Mouse (Mus musculus) MEL (cell line): Measurements from ENCODE around the gene Gm10271. TPM values are rescaled to one million over a fixed set of nuclear protein-coding genes. Genes with fewer than 3 reads are reported as not detected.

Experiments
- DNase-seq: peaks from one replicate; pipeline ENCODE4 v3.0.0; 2011; ENCODE audit warnings: low read depth, low spot score
- H3K27ac ChIP-seq: 2 replicates; pipeline ENCODE4 v1.5.1; 2012; ENCODE audit warnings: low read depth, mild to moderate bottlenecking, control low read depth, low read length, moderate library complexity; ENCODE audit not compliant: control insufficient read depth
- H3K27me3 ChIP-seq, 2 experiments: fragments of 150-350 bp in 1 of 2; sonication (generic) in 1 of 2; 2 replicates each; pipeline ENCODE4 v1.6.1; 2012; ENCODE audit warnings: low read length in 2 of 2, mild to moderate bottlenecking in 2 of 2, improper control_type of control experiment in 1 of 2, moderate library complexity in 1 of 2; ENCODE audit not compliant: insufficient read depth in 2 of 2, control insufficient read depth in 1 of 2
- H3K36me3 ChIP-seq, 2 experiments: 2 replicates each; pipeline ENCODE4 v1.6.1; 2012 to 2014; ENCODE audit warnings: low read length in 2 of 2, improper control_type of control experiment in 1 of 2, inconsistent platforms in 1 of 2, mild to moderate bottlenecking in 1 of 2; ENCODE audit not compliant: insufficient read depth in 2 of 2, control insufficient read depth in 1 of 2
- H3K4me1 ChIP-seq, 2 experiments: fragments of 150-350 bp in 1 of 2; sonication (generic) in 1 of 2; 2 replicates each; pipeline ENCODE4 v1.6.1; 2012; ENCODE audit warnings: low read length in 2 of 2, improper control_type of control experiment in 1 of 2, mild to moderate bottlenecking in 1 of 2; ENCODE audit not compliant: insufficient read depth in 2 of 2, control insufficient read depth in 1 of 2
- H3K4me3 ChIP-seq, 2 experiments: fragments of 150-350 bp in 1 of 2; sonication (generic) in 1 of 2; 2 replicates each; pipeline ENCODE4 v1.5.1; 2012; ENCODE audit warnings: low read depth in 2 of 2, low read length in 2 of 2, mild to moderate bottlenecking in 2 of 2, moderate library complexity in 2 of 2, control low read depth in 1 of 2, improper control_type of control experiment in 1 of 2; ENCODE audit not compliant: control insufficient read depth in 1 of 2, insufficient read depth in 1 of 2
- H3K79me2 ChIP-seq: 2 replicates; pipeline ENCODE4 v1.6.1; 2012; ENCODE audit warnings: mild to moderate bottlenecking, low read length, moderate library complexity; ENCODE audit not compliant: control insufficient read depth, poor library complexity, insufficient read depth
- H3K9ac ChIP-seq: 2 replicates; pipeline ENCODE4 v1.6.1; 2012; ENCODE audit warnings: low read depth, mild to moderate bottlenecking, control low read depth, low read length, moderate library complexity; ENCODE audit not compliant: control insufficient read depth, poor library complexity, severe bottlenecking
- H3K9me3 ChIP-seq: fragments of 150-350 bp; sonication (generic); replicated peaks from 2 replicates; pipeline ENCODE4 v1.6.1; 2012; ENCODE audit warnings: mild to moderate bottlenecking, low read length, improper control_type of control experiment, moderate library complexity; ENCODE audit not compliant: insufficient read depth
- CHD1 ChIP-seq: IDR thresholded peaks from 2 replicates; pipeline ENCODE4 v1.6.1; 2012; ENCODE audit warnings: low read depth, mild to moderate bottlenecking, inconsistent platforms, low read length, improper control_type of control experiment
- CTCF ChIP-seq, 3 experiments: IDR thresholded peaks in 2 of 3; conservative IDR thresholded peaks in 1 of 3; 2 replicates each; pipeline ENCODE4 v1.5.1; 2011 to 2012; ENCODE audit warnings: low read length in 3 of 3, low read depth in 2 of 3, mild to moderate bottlenecking in 2 of 3, improper control_type of control experiment in 1 of 3, inconsistent platforms in 1 of 3, mixed read lengths in 1 of 3, moderate library complexity in 1 of 3; ENCODE audit not compliant: control insufficient read depth in 1 of 3, insufficient read depth in 1 of 3, poor library complexity in 1 of 3, severe bottlenecking in 1 of 3
- ELF1 ChIP-seq: IDR thresholded peaks from 2 replicates; pipeline ENCODE4 v1.6.1; 2014; ENCODE audit warnings: low read depth, mild to moderate bottlenecking, inconsistent platforms, low read length, improper control_type of control experiment, moderate library complexity
- EP300 ChIP-seq, 2 experiments: IDR thresholded peaks; 2 replicates each; pipeline ENCODE4 v1.6.1; 2011; ENCODE audit warnings: improper control_type of control experiment in 2 of 2, low read length in 2 of 2, low read depth in 1 of 2, mild to moderate bottlenecking in 1 of 2
- GATA1 ChIP-seq: IDR thresholded peaks from 2 replicates; pipeline ENCODE4 v1.6.1; 2011; ENCODE audit warnings: low read depth, low read length, improper control_type of control experiment
- JUND ChIP-seq: IDR thresholded peaks from 2 replicates; pipeline ENCODE4 v1.6.1; 2011; ENCODE audit warnings: low read depth, mild to moderate bottlenecking, improper control_type of control experiment, low read length
- MAX ChIP-seq: IDR thresholded peaks from 2 replicates; pipeline ENCODE4 v1.6.1; 2011; ENCODE audit warnings: low read length, improper control_type of control experiment
- MAZ ChIP-seq: IDR thresholded peaks from 2 replicates; pipeline ENCODE4 v1.6.1; 2012; ENCODE audit warnings: low read depth, mild to moderate bottlenecking, inconsistent platforms, low read length, improper control_type of control experiment
- MXI1 ChIP-seq: IDR thresholded peaks from 2 replicates; pipeline ENCODE4 v1.6.1; 2011; ENCODE audit warnings: mild to moderate bottlenecking, low read depth, low read length, improper control_type of control experiment
- MYC ChIP-seq: IDR thresholded peaks from 2 replicates; pipeline ENCODE4 v1.6.1; 2011; ENCODE audit warnings: low read depth, mild to moderate bottlenecking, low read length, improper control_type of control experiment, moderate library complexity
- NRF1 ChIP-seq: IDR thresholded peaks from 2 replicates; pipeline ENCODE4 v1.6.1; 2014; ENCODE audit warnings: low read depth, mild to moderate bottlenecking, inconsistent platforms, low read length, improper control_type of control experiment, moderate library complexity; ENCODE audit not compliant: poor library complexity, insufficient read depth, severe bottlenecking
- SIN3A ChIP-seq: IDR thresholded peaks from 2 replicates; pipeline ENCODE4 v1.6.1; 2012; ENCODE audit warnings: low read length, improper control_type of control experiment, inconsistent platforms
- SMC3 ChIP-seq: IDR thresholded peaks from 2 replicates; pipeline ENCODE4 v1.6.1; 2011; ENCODE audit warnings: low read depth, low read length, improper control_type of control experiment
- TBP ChIP-seq: IDR thresholded peaks from 2 replicates; pipeline ENCODE4 v1.8.0; 2011; ENCODE audit warnings: low read depth, low read length, improper control_type of control experiment
- ZKSCAN1 ChIP-seq: IDR thresholded peaks from 2 replicates; pipeline ENCODE4 v1.6.1; 2012; ENCODE audit warnings: low read depth, mild to moderate bottlenecking, inconsistent platforms, low read length, improper control_type of control experiment, moderate library complexity
- ZMIZ1 ChIP-seq: IDR thresholded peaks from 2 replicates; pipeline ENCODE4 v1.6.1; 2012; ENCODE audit warnings: low read depth, mild to moderate bottlenecking, inconsistent platforms, low read length, improper control_type of control experiment, moderate library complexity
- polyA plus RNA-seq, 2 experiments: library from polyadenylated mRNA; stranded (reverse) in 1 of 2; unstranded in 1 of 2; fragments of >175 nt in 1 of 2; fragments of >200 nt in 1 of 2; gene quantifications; 2 replicates each; pipeline versions ENCODE4 v1.2.1 to v1.2.4; 2012; ENCODE audit warnings: low replicate concordance in 2 of 2, low read depth in 1 of 2; ENCODE audit not compliant: insufficient read length in 2 of 2, insufficient read depth in 1 of 2, missing spikeins in 1 of 2
- total RNA-seq: library from RNA; depleted of rRNA; stranded (reverse); fragments of 300-350 nt; gene quantifications from 2 replicates; pipeline ENCODE4 v1.2.3, GENCODE M21; 2012

The Gm10271 gene
- total and polyA plus RNA-seq, 3 experiments = not detected

DNA sequence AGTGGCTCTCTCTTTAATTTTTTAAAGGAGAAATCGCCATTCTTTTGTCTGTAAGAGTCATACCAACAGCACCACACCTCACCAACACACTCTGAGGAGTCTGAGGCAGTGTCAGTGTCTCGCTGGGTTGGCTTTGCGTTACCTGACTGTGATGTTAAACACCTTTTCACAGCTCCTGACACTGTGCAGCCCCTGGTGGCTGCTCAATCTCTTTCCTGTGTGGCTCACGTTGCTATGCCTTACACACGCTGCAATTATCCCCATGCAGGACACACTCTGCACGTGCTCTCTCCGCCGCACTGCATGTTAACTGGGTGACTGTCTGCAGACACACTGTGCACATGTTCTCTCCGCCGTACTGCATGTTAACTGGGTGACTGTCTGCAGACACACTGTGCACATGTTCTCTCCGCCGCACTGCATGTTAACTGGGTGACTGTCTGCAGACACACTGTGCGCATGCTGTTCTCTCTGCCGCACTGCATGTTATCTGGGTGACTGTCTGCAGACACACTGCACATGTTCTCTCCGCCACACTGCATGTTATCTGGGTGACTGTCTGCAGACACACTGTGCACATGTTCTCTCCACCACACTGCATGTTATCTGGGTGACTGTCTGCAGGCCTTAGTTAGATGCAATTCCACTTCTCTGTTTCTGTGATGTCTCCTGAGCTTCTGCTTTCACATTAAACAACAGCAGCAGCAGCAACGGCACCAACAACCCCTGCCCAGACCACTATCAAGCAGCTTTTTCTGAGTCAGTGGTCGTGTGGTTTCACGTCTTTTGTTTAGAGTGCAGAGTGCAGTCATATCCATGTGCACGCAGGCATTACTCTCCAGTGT is 48.5 kb downstream of the Gm10271 start:
- H3K27ac ChIP-seq = no peak overlapping the region
- DNase-seq = no peak
- H3K9me3 ChIP-seq = no peaks in the 10 kb centered on the region
- no peaks in the 10 kb centered on the region for H3K27me3 ChIP-seq
- TF ChIP-seq ELF1 (no peak), ZKSCAN1 (peak; percentile 92)
- no peaks in the 10 kb centered on the region for H3K79me2 ChIP-seq
- no peaks in the 10 kb centered on the region for H3K4me1 ChIP-seq
- H3K9ac ChIP-seq = no peak overlapping the region
- H3K4me3 ChIP-seq = no peak overlapping the region
- H3K36me3 ChIP-seq = peaks cover 0 to 10% of the 10 kb centered on the region in 2 experiments; a peak in 2 of 4 replicates

DNA sequence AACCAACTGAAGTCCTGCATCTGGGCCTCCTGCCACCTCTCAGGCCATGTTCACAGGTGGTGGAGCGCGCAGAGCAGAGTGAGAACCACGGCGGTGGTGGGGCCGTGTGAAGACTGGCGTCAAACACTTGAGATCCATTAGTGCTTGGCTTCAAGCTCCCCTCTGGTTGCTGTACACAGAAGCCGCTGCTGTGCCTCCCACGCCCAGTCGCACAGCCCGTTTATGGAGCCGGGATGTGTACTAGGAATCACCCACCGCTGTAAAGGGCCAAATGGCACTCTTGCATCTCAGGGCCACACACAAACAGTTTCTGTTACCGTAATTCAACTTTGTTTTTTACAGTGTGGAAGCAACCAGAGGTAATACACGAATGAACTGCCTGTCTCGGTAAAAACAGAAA is 50.2 kb downstream of the Gm10271 start:
- H3K36me3 ChIP-seq = peaks cover 0 to 4% of the 10 kb centered on the region in 2 experiments; a peak in 2 of 4 replicates
- H3K27me3 ChIP-seq = no peaks in the 10 kb centered on the region
- DNase-seq = no peak
- no peak overlapping the region for H3K9ac ChIP-seq
- H3K9me3 ChIP-seq = no peaks in the 10 kb centered on the region
- no peaks in the 10 kb centered on the region for H3K4me1 ChIP-seq
- no peak overlapping the region for H3K4me3 ChIP-seq
- no peak overlapping the region for H3K27ac ChIP-seq
- no peaks in the 10 kb centered on the region for H3K79me2 ChIP-seq
- TF ChIP-seq CHD1 (no peak), ELF1 (no peak), TBP (no peak), SIN3A (no peak), GATA1 (no peak), MYC (no peak), MAX (no peak), ZMIZ1 (no peak), MAZ (no peak), EP300 (IDR thresholded peaks at IDR 0.05; ENCODE audit: low read depth in 1 of 2, low read length in 2 of 2) (no peak), NRF1 (no peak), JUND (no peak), SMC3 (no peak), MXI1 (no peak), CTCF (IDR thresholded peaks at IDR 0.05 in 2 of 3, conservative IDR thresholded peaks at IDR 0.05 in 1 of 3; ENCODE audit: control insufficient read depth in 1 of 3, insufficient read depth in 1 of 3, low read depth in 2 of 3, low read length in 3 of 3, poor library complexity in 1 of 3, severe bottlenecking in 1 of 3) (no peak)
- TF ChIP-seq, all 39 proteins: peak for 0
